Mouse (Mus musculus) activated CD4-positive, CD25-positive, alpha-beta regulatory T cell (primary cell): Measurements from ENCODE around the gene Oat. TPM values are rescaled to one million over a fixed set of nuclear protein-coding genes. Genes with fewer than 3 reads are reported as not detected.

Source experiments
- polyA plus RNA-seq, 2 experiments: library from polyadenylated mRNA; unstranded; fragments of 100-300 nt; shearing (Covaris generic); gene quantifications; one replicate each; pipeline ENCODE4 v1.2.1; 2017

Oat gene
- 10 to 100 TPM; 47.3 to 81.3 TPM for polyA plus RNA-seq

DNA sequence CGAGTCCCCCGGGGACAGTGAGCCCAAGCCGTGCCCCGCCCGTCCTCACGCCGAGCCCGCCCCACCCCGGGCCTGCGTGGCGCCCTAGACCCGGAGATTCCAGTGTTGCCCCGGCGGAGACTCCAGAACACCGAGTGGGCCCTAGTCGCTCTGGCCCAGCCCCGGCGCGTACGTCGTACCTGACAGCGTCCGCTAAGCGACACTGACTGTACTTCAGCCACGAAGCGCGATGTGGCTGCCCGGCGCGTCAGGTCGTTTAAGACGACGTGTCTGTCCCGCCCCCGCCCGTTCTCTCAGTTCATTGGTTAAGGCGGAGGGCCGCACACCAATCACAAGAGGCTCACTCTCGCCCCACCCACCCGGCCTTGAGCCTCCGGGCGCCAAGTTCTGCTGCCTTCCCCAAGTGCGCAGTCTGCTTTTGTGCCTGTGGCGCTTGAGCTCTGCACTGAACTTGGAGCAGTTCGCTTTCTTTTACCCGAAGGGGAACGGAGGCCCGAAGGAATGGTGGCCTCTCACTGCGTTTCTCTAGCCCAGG is at the start of gene Oat:
Gene Oat, minus strand, starts transcription at position 283 of the 535 bp plus-strand sequence.

DNA sequence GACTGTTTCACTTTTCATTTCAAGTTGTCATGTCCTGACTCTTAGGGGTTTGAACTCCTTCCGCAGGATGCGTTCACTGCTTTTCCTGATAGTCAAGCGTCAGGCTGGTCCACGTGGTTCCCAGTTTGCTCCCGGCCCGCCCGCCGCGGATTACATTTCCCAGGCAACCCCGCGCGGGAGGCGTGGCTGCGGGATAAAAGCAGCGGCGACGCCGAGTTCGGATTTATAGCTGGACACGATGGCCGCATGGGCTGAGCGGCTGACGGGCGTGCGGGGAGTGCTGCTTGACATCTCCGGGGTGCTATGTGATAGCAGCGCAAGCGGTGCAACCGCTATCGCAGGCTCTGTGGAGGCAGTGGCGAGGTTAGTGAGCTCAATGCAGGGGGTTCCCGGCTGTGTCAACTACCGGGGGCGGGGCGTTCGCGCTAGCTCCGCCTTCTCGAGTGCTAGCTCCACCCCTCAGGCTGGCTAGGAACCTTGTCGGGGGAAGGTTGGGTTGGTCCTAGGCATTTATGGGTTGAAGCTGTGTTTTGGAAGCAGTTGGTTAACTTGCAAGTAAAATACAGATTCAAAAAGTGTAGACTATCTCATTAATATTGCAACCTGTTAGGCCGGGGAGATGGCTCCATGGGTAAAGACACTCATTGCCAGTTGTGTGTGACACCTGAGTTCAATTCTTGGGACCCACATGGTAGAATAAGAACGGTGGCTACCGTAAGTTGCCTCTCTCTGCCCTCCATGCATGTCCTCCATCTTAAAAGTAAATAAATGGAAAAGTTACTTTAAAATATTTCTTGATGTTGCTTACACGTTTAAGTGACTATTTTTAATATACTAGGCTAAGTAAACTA is 34.5 kb upstream of the Oat start, which contains the start of gene Lhpp:
Gene Lhpp, plus strand, starts transcription at position 171 of the 851 bp plus-strand sequence.

DNA sequence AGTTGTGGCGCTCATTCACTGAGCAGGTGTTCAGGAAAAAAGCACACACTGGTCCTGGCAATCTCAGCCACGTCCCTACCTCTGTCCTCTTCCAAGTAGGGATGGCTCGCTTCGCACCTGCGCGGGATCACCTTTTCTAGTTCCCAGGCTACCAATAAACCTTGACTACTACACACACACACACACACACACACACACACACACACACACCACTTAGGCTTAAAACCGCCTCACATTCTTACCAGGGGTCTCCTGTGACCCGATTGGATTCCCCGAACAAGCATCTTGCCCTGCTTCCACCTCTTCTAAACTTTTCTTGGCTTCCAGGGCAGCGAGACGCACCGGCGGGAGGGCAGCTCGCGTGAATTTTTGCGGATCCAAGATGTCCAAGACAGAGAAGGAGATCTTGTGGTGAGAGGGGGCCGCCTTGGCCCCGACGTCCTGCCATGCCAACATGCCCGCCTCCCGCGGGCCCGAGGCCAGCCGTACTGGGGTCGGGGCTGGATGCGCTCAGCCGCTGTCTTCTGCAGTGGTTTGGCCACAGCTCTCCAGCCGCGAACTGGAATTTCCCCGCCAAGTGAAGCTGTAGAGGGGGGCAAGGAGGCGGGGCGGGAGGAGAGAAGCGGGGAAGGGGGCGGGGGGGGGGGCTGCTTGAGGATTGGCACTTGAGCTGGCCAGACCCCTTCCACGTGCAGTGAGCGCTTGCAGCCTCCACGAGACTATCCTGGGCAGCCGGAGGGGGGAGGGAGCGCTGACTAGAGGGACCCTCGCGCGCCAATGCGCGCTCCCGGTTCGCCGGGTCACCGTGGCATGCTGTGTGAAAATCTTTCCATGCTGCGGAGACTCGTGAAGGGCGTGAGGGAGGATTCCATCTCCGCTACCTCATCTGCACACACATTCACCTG is 23.1 kb upstream of the Oat start, which contains the start of gene Nkx1-2:
Gene Nkx1-2, minus strand, starts transcription at position 567 of the 905 bp plus-strand sequence.

Other genes with a start within 250 kb of the Oat start
- not detected for gene Nkx1-2, start 23.2 kb upstream of the Oat start, polyA plus RNA-seq
- gene Lhpp, start 34.2 kb upstream of the Oat start, polyA plus RNA-seq, result 1 to 10 TPM; 2.6 to 3.6 TPM
- gene Fam53b, start 237.5 kb upstream of the Oat start, polyA plus RNA-seq, result 100 to 1,000 TPM; 153 to 165 TPM